Mouse (Mus musculus) gastrocnemius, adult 8-10 months (tissue): ENCODE data around the gene Intu. TPM values are rescaled to one million over a fixed set of nuclear protein-coding genes. Genes with fewer than 3 reads are reported as not detected.

Source experiments
- microRNA-seq: library from miRNA; unstranded; fragments of <30 nt; microRNA quantifications from one replicate; pipeline ENCODE4 v1.2.0, GENCODE M21; 2022
- total RNA-seq, 4 experiments: library from RNA; stranded (reverse); gene quantifications; 2 replicates each; pipeline ENCODE4 v1.2.4; 2022

Intu gene
- total RNA-seq, 4 experiments from 2014 or later, result 1.3 to 3.6 (median 1.6) TPM

Small RNAs within 50 kb of the gene (microRNA-seq; reads per million reads assigned to microRNA genes)
- not detected for gene Gm23810

Other genes starting within 250 kb of the Intu start
- gene Slc25a31, start 177.6 kb downstream of the Intu start, total RNA-seq, result not detected
- 1 to 10 TPM; 3.7 to 7.8 (median 5.1) TPM for gene Hspa4l, start 213.2 kb downstream of the Intu start, total RNA-seq